Comparison of ENCODE assay signal across 8 mouse cellular contexts in genomic region chr16:38087645-38088125, GRCm38 (mm10). TPM values are rescaled to one million over a fixed set of nuclear protein-coding genes. Genes with fewer than 3 reads are reported as not detected.
DNase-seq lines count a peak whose midpoint lies in the region; ATAC-seq and TF ChIP-seq lines count a peak whose summit lies in the region.

No protein-coding gene starts in this region.

- no peak for TF ChIP-seq CTCF in spleen, adult 2 months (IDR thresholded peaks at IDR 0.05; ENCODE audit: extremely low read depth, insufficient read depth, insufficient read length, insufficient replicate concordance)

- TF ChIP-seq POLR2A in spleen, adult 2 months (IDR thresholded peaks at IDR 0.05; ENCODE audit: low read depth, low read length): no peak

- peak; percentile 81 for DNase-seq in cerebellum, adult 9-10 months
- DNase-seq in cerebellum, adult 11 months: no peak
- DNase-seq in spleen, adult 2 months (ENCODE audit: low read depth in 1 of 2, low spot score in 2 of 2): no peak
- DNase-seq in spleen, adult 18-20 months: no peak
- DNase-seq in urinary bladder, postnatal 4 days (ENCODE audit: low spot score in 2 of 2): no peak
- no peak for DNase-seq in right cerebral cortex, postnatal 25 days

- WGBS in spleen, adult 2 months: 26% methylated on average over 11 of the region's 11 CpGs
- WGBS in intestine, embryonic 15.5 days: 3% methylated on average over 11 of the region's 11 CpGs
- 2% methylated on average over 11 of the region's 11 CpGs for WGBS in neural tube, embryonic 14.5 days

- peak overlapping the region; percentile 57 for H3K4me2 ChIP-seq in intestine, embryonic 15.5 days (replicated peaks)
- peak overlapping the region; percentile 85 for H3K4me2 ChIP-seq in neural tube, embryonic 14.5 days (ENCODE audit: low read depth, low read length)

- peak overlapping the region; percentile 89 for H3K9ac ChIP-seq in intestine, embryonic 15.5 days
- peak overlapping the region; percentile 91 for H3K9ac ChIP-seq in neural tube, embryonic 14.5 days (replicated peaks; ENCODE audit: low read depth, low read length)

- no peaks in the 10 kb centered on the region for H3K36me3 ChIP-seq in spleen, adult 2 months (ENCODE audit: control insufficient read depth, insufficient read depth, low read length)
- H3K36me3 ChIP-seq in intestine, embryonic 15.5 days: no peaks in the 10 kb centered on the region
- H3K36me3 ChIP-seq in neural tube, embryonic 14.5 days (ENCODE audit: control insufficient read depth, insufficient read depth, low read length): no peaks in the 10 kb centered on the region

- ATAC-seq in intestine, embryonic 15.5 days: no peak
- no peak for ATAC-seq in neural tube, embryonic 14.5 days (ENCODE audit: low read depth)

- 0 out of 2 replicates have a peak overlapping the region, but pooled peaks have one; percentile 30 for H3K27ac ChIP-seq in spleen, adult 2 months (ENCODE audit: insufficient read depth, low read length)
- H3K27ac ChIP-seq in intestine, embryonic 15.5 days: peak overlapping the region; percentile 100
- H3K27ac ChIP-seq in neural tube, embryonic 14.5 days (ENCODE audit: low read depth, low read length): peak overlapping the region; percentile 100

- H3K4me3 ChIP-seq in spleen, adult 2 months (ENCODE audit: extremely low read depth, insufficient read depth, insufficient read length): peak overlapping the region; percentile 86
- peak overlapping the region; percentile 99 for H3K4me3 ChIP-seq in intestine, embryonic 15.5 days (replicated peaks)
- peak overlapping the region; percentile 90 for H3K4me3 ChIP-seq in neural tube, embryonic 14.5 days (ENCODE audit: low read depth, low read length)

- H3K9me3 ChIP-seq in intestine, embryonic 15.5 days: no peaks in the 10 kb centered on the region
- H3K9me3 ChIP-seq in neural tube, embryonic 14.5 days (ENCODE audit: control insufficient read depth, low read length): no peaks in the 10 kb centered on the region

- no peaks in the 10 kb centered on the region for H3K27me3 ChIP-seq in spleen, adult 2 months (ENCODE audit: control insufficient read depth, insufficient read depth, low read length)
- no peaks in the 10 kb centered on the region for H3K27me3 ChIP-seq in intestine, embryonic 15.5 days (replicated peaks)
- H3K27me3 ChIP-seq in neural tube, embryonic 14.5 days (ENCODE audit: control insufficient read depth, insufficient read depth, low read length): no peaks in the 10 kb centered on the region

- peaks cover 4% of the 10 kb centered on the region; the same call in 1 of the 2 replicates for H3K4me1 ChIP-seq in spleen, adult 2 months (ENCODE audit: control insufficient read depth, insufficient read depth, insufficient read length)
- peaks cover 8% of the 10 kb centered on the region; the same call in 1 of the 2 replicates for H3K4me1 ChIP-seq in intestine, embryonic 15.5 days (replicated peaks)
- peaks cover 3% of the 10 kb centered on the region; the same call in 1 of the 2 replicates for H3K4me1 ChIP-seq in neural tube, embryonic 14.5 days (ENCODE audit: control insufficient read depth, insufficient read depth, low read length)

RNA-seq across cellular contexts. Expression of gene Gsk3b, which starts 1.1 kb away (rescaled TPM):
- 7.3 and 9.7 TPM in 2 replicates for polyA plus RNA-seq in spleen, adult 2 months (2012; rRNA removed)
- polyA plus RNA-seq in intestine, embryonic 15.5 days (2015; fragmentation: Nextera tagmentation; extraction: Ambion mirVana): 45.6 and 48.4 TPM in 2 replicates
- polyA plus RNA-seq in neural tube, embryonic 14.5 days (2014; fragmentation: Nextera tagmentation; extraction: Ambion mirVana): 171 and 209 TPM in 2 replicates

Comparison
In these comparisons a context has a peak if more than half of its experiments do, and no peak if none do; other contexts are left out.
1. H3K27ac ChIP-seq: peak in every context shown above with its lines; median percentile 100 in intestine, embryonic 15.5 days; 100 in neural tube, embryonic 14.5 days; 30 in spleen, adult 2 months.